Mouse (Mus musculus) layer of hippocampus, adult 8-10 months (tissue): ENCODE data around the gene Fbxo30. TPM values are rescaled to one million over a fixed set of nuclear protein-coding genes. Genes with fewer than 3 reads are reported as not detected.

Source experiments
- DNase-seq, 2 experiments: peaks; one replicate each; pipeline ENCODE4 v3.0.0; 2022; ENCODE audit warnings: low spot score in 2 of 2
- total RNA-seq, 4 experiments: library from RNA; stranded (reverse); gene quantifications; 2 replicates each; pipeline ENCODE4 v1.2.4; 2022

The Fbxo30 gene
- total RNA-seq, 4 experiments from 2014 or later = 10.3 to 12.6 (median 11.0) TPM

- no peak for DNase-seq
Measured at GRCm38 (mm10) chr10:11322316-11322715, 41.2 kb downstream of the Fbxo30 start.

GRCm38 (mm10) chr10:11323202-11323898, 42.2 kb downstream of the Fbxo30 start:
- no peak for DNase-seq

DNA sequence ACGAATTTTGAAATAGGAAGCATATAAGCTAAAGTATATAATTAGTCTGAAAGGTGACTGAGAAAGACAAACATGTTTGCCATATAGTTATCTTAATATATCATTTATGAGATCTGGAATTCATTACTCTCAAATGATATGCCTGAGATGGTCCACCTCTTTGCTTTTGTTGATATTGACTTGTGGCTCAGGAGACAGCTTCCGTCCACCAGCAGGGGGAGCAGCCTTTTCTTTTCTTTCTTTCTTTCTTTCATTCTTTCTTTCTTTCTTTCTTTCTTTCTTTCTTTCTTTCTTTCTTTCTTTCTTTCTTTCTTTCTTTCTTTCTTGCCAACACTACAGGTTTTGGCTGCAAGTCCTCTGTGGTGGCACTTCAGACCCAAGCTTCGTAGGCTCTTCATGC, 45.4 kb downstream of the Fbxo30 start:
- DNase-seq = no peak

DNA sequence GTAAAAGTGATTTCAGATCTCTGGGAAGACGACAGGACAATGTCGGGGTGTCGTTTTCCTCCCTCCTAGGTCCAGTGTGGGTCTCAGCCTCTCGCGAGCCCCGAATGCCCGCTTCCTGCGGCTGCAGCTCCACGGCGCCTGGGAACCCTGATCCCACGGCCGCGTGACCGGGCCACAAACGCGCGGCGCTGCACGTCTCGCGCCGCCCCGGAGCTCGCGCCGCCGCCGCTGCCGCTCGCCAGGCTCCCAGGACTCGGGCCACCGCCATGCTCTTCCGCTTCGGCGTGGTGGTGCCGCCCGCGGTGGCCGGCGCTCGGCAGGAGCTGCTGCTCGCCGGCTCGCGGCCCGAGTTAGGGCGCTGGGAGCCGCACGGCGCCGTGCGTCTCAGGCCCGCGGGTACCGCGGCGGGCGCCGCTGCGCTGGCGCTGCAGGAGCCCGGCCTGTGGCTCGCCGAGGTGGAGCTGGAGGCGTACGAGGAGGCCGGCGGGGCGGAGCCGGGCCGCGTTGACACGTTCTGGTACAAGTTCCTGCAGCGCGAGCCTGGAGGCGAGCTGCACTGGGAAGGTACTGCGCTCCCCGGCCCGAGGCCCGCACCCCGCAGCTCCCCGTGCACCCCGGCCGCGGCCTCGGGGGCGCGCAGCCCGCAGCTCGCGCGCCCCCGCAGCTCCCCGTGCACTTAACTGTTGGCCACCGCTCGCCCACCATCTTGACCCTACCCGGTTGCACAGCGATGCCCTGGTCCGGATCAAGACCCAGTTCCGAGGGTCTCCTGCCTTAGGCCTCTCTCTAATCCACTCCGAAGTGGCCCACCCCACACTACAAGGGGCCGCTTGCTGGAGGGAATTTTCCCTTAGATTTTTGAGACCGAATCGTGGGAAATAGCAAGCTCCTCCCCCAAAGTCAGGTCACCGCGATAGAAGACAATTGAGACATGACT, 62.3 kb downstream of the Fbxo30 start, which contains the start of gene Epm2a:
TSS of gene Epm2a (plus strand) at position 200 of the 937 bp plus-strand sequence.
- DNase-seq = peak; percentile 50 to 74

DNA sequence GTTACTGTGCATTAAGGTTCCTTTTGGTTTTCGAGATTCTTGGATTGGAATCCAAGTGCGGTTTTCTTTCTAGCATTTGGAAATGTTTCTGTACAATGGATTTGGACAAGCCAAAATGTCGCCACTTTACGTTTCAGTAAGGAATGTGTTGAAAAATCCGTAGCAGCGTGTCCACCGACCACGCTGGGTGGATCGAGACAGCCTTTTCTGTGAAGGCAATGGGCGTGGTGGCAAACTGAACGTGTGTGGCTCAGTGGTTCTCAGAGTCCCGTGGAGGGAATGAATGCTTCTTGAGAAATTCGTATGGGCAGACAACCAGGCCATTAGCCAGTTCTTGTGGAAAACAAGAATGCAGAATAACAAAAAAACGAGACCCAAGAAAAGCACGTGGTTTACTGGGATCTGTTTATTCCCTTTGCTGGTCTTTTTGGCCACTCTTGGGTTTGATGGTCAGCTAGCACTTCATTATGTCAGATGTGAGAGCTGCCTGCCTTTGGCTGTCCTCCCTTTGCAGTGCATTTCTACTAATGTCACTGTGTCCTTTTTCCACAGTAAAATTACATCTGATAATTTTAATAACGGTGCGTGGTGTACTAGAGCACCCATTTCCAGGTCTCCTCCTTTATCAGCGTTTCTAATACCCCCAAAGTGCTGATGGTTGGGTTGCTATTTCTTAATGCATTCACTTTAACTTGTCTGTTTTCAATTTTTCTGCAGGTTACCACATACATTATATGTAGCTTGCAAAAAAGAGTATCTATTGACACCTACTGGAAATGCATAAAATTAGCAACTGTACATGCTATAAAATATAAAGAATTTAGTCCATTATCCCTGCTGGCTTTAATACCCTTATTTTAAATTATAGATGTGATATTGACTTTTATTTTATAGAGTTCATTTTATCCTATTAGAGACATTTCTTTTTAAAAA, 63.7 kb downstream of the Fbxo30 start:
- DNase-seq = no peak

Other genes starting within 250 kb of the Fbxo30 start
- 10 to 100 TPM; 48.7 to 69.6 (median 56.1) TPM for gene Grm1, start 199.0 kb upstream of the Fbxo30 start, total RNA-seq
- 10 to 100 TPM; 34.7 to 46.1 (median 40.1) TPM for gene Shprh, start 131.9 kb upstream of the Fbxo30 start, total RNA-seq
- 10 to 100 TPM; 29.9 to 36.0 (median 31.1) TPM for gene Epm2a, start 62.1 kb downstream of the Fbxo30 start, total RNA-seq